Mouse (Mus musculus): ENCODE measurements around the gene Syn3. TPM values are rescaled to one million over a fixed set of nuclear protein-coding genes. Genes with fewer than 3 reads are reported as not detected.

The Syn3 gene
- polyA plus RNA-seq, 2 experiments, result 0.11 to 0.14 TPM

- WGBS (ENCODE audit: insufficient replicate concordance), result 24% methylated on average over 6 of the region's 6 CpGs
- TF ChIP-seq CTCF (IDR thresholded peaks at IDR 0.05; ENCODE audit: low read depth) (no peak), EP300 (IDR thresholded peaks at IDR 0.05; ENCODE audit: low read depth) (no peak)
- Histone ChIP-seq H3K4me1 (replicated peaks; ENCODE audit: control insufficient read depth in 2 of 2, insufficient read depth in 2 of 2, low read length in 1 of 2) (peaks cover 13 to 17% of the 10 kb centered on the region in 2 experiments), H3K36me3 (replicated peaks; ENCODE audit: control insufficient read depth, insufficient read depth, low read depth) (no peaks in the 10 kb centered on the region), H3K9me3 (ENCODE audit: control insufficient read depth, low read length) (no peaks in the 10 kb centered on the region), H3K27me3 (ENCODE audit: control insufficient read depth, insufficient read depth, low read length) (no peaks in the 10 kb centered on the region; the same call in 1 of the 2 replicates), H3K4me3 (ENCODE audit: insufficient read depth in 1 of 2, low read depth in 2 of 2, low read length in 2 of 2) (no peak overlapping the region), H3K4me2 (ENCODE audit: low read depth) (no peak overlapping the region), H3K9ac (replicated peaks) (no peak overlapping the region), H3K27ac (no peak overlapping the region)
- ATAC-seq (ENCODE audit: insufficient read depth) (no peak), DNase-seq (ENCODE audit: low read depth in 3 of 3, low spot score in 3 of 3) (no peak)
Observed at GRCm38 (mm10) chr10:86325272-86325671, 173.4 kb downstream of the Syn3 start.

GRCm38 (mm10) chr10:86323275-86323994 is 175.3 kb downstream of the Syn3 start:
- no peak overlapping the region for H3K4me3 ChIP-seq (ENCODE audit: insufficient read depth in 1 of 2, low read depth in 2 of 2, low read length in 2 of 2)
- DNase-seq (ENCODE audit: low read depth in 3 of 3, low spot score in 3 of 3), result no peak
- TF ChIP-seq CTCF (IDR thresholded peaks at IDR 0.05; ENCODE audit: low read depth) (no peak), EP300 (IDR thresholded peaks at IDR 0.05; ENCODE audit: low read depth) (no peak)

DNA sequence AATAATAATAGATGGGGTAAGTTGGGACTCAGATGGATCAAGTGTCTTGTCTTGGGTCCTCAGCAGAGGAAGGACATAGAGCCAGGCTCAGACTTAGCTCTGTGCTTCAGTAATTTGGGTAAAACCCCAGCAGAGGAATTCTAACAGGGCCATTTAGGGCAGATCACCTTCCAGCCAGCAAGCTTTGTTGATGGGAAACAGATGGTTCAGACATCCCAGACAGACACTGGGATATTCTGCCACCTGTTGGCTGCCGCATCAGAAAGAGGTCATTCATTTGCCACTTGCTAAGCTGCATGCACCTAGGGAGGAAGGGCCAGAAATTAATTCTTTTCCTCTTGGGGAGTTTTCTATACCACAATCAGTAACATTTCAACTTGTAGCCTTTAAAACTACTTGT is 176.7 kb downstream of the Syn3 start:
- Histone ChIP-seq H3K9ac (replicated peaks) (no peak overlapping the region), H3K4me3 (ENCODE audit: insufficient read depth in 1 of 2, low read depth in 2 of 2, low read length in 2 of 2) (no peak overlapping the region), H3K27ac (no peak overlapping the region), H3K4me1 (replicated peaks; ENCODE audit: control insufficient read depth in 2 of 2, insufficient read depth in 2 of 2, low read length in 1 of 2) (no peaks in the 10 kb centered on the region), H3K9me3 (ENCODE audit: control insufficient read depth, low read length) (no peaks in the 10 kb centered on the region), H3K27me3 (ENCODE audit: control insufficient read depth, insufficient read depth, low read length) (no peaks in the 10 kb centered on the region; the same call in 1 of the 2 replicates), H3K36me3 (replicated peaks; ENCODE audit: control insufficient read depth, insufficient read depth, low read depth) (no peaks in the 10 kb centered on the region), H3K4me2 (ENCODE audit: low read depth) (no peak overlapping the region)
- WGBS (ENCODE audit: insufficient replicate concordance), result 56% methylated on average over 1 of the region's 1 CpGs
- TF ChIP-seq EP300 (IDR thresholded peaks at IDR 0.05; ENCODE audit: low read depth) (no peak), CTCF (IDR thresholded peaks at IDR 0.05; ENCODE audit: low read depth) (no peak)
- ATAC-seq (ENCODE audit: insufficient read depth) (no peak), DNase-seq (ENCODE audit: low read depth in 3 of 3, low spot score in 3 of 3) (no peak)

More at GRCm38 (mm10) chr10:86323275-86323994, 175.3 kb downstream of the Syn3 start:
- Histone ChIP-seq H3K36me3 (replicated peaks; ENCODE audit: control insufficient read depth, insufficient read depth, low read depth) (no peaks in the 10 kb centered on the region), H3K9me3 (ENCODE audit: control insufficient read depth, low read length) (no peaks in the 10 kb centered on the region), H3K27me3 (ENCODE audit: control insufficient read depth, insufficient read depth, low read length) (no peaks in the 10 kb centered on the region; the same call in 1 of the 2 replicates), H3K9ac (replicated peaks) (no peak overlapping the region), H3K27ac (no peak overlapping the region), H3K4me1 (replicated peaks; ENCODE audit: control insufficient read depth in 2 of 2, insufficient read depth in 2 of 2, low read length in 1 of 2) (peaks cover 0 to under 1% of the 10 kb centered on the region in 2 experiments; a peak in 3 of 4 replicates), H3K4me2 (ENCODE audit: low read depth) (no peak overlapping the region)
- WGBS (ENCODE audit: insufficient replicate concordance), result 66% methylated on average over 4 of the region's 4 CpGs
- no peak for ATAC-seq (ENCODE audit: insufficient read depth)

DNA sequence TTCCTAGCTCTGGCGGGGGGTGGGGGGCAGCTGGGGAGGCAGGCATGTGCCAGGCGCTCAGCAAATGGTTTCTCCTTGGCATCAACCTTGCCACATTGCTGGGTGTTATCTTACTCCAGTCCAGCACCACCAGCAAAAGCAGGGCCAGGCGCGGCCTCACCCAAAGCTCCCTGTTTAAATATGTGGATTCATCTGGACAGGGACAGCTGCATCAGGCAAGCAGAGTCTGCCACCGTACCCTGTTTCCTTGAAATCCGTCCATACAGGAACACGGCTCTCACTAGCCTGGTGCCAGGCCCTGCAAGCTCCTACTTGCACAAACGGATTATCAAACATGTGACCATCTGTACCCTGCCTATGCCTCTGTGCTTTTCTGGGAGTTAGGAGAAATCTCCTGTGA is 177.5 kb downstream of the Syn3 start:
- Histone ChIP-seq H3K9ac (replicated peaks) (no peak overlapping the region), H3K4me1 (replicated peaks; ENCODE audit: control insufficient read depth in 2 of 2, insufficient read depth in 2 of 2, low read length in 1 of 2) (no peaks in the 10 kb centered on the region), H3K27me3 (ENCODE audit: control insufficient read depth, insufficient read depth, low read length) (no peaks in the 10 kb centered on the region; the same call in 1 of the 2 replicates), H3K27ac (no peak overlapping the region), H3K4me2 (ENCODE audit: low read depth) (no peak overlapping the region), H3K9me3 (ENCODE audit: control insufficient read depth, low read length) (no peaks in the 10 kb centered on the region), H3K4me3 (ENCODE audit: insufficient read depth in 1 of 2, low read depth in 2 of 2, low read length in 2 of 2) (no peak overlapping the region), H3K36me3 (replicated peaks; ENCODE audit: control insufficient read depth, insufficient read depth, low read depth) (no peaks in the 10 kb centered on the region)
- ATAC-seq (ENCODE audit: insufficient read depth) (no peak), DNase-seq (ENCODE audit: low read depth in 3 of 3, low spot score in 3 of 3) (no peak)
- 62% methylated on average over 8 of the region's 8 CpGs for WGBS (ENCODE audit: insufficient replicate concordance)
- TF ChIP-seq EP300 (IDR thresholded peaks at IDR 0.05; ENCODE audit: low read depth) (no peak), CTCF (IDR thresholded peaks at IDR 0.05; ENCODE audit: low read depth) (no peak)

- WGBS (ENCODE audit: insufficient replicate concordance), result 83% methylated on average over 5 of the region's 5 CpGs
- H3K4me1 ChIP-seq (replicated peaks; ENCODE audit: control insufficient read depth in 2 of 2, insufficient read depth in 2 of 2, low read length in 1 of 2), result no peaks in the 10 kb centered on the region
- ATAC-seq (ENCODE audit: insufficient read depth) (no peak), DNase-seq (ENCODE audit: low read depth in 3 of 3, low spot score in 3 of 3) (no peak)
- no peak overlapping the region for H3K9ac ChIP-seq (replicated peaks)
- H3K27ac ChIP-seq, result no peak overlapping the region
- no peaks in the 10 kb centered on the region for H3K36me3 ChIP-seq (replicated peaks; ENCODE audit: control insufficient read depth, insufficient read depth, low read depth)
- no peak overlapping the region for H3K4me3 ChIP-seq (ENCODE audit: insufficient read depth in 1 of 2, low read depth in 2 of 2, low read length in 2 of 2)
- TF ChIP-seq CTCF (IDR thresholded peaks at IDR 0.05; ENCODE audit: low read depth), result no peak
- no peak for TF ChIP-seq EP300 (IDR thresholded peaks at IDR 0.05; ENCODE audit: low read depth)
- no peaks in the 10 kb centered on the region for H3K9me3 ChIP-seq (ENCODE audit: control insufficient read depth, low read length)
- H3K27me3 ChIP-seq (ENCODE audit: control insufficient read depth, insufficient read depth, low read length), result no peaks in the 10 kb centered on the region; the same call in 1 of the 2 replicates
- H3K4me2 ChIP-seq (ENCODE audit: low read depth), result no peak overlapping the region
Observed at GRCm38 (mm10) chr10:86320204-86320603, 178.5 kb downstream of the Syn3 start.
